Mouse (Mus musculus) c-Kit-positive CD71-negative TER-119-negative erythroid progenitor cells, embryonic 14.5 days (primary cell): Measurements from ENCODE around the gene Smim24.

Experiments used
- DNase-seq: peaks from one replicate; pipeline ENCODE4 v3.0.0-alpha.2; 2013; ENCODE audit warnings: low read depth

Gene Smim24

GRCm38 (mm10) chr10:81435436-81435835 lies 42.6 kb downstream of the Smim24 start:
- no peak for DNase-seq

DNA sequence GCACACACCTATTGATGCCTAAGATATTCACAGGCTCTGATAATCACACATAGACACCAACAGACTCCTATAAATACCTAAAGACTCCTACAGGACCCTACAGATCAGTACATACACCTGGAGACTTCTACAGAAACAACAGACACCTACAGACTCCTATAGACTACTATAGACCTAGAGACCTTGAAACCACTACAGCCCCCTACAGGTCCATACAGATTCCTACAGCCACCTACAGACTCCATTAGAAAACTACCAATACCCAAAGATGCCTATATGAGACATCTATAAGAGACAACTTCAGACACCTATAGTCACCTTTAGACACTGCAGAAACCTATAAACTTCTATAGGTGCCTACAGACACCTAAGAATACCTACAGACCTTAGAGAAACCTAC lies 48.2 kb downstream of the Smim24 start:
- DNase-seq: no peak
